Mouse (Mus musculus) erythroid progenitor cell, adult 5-6 weeks (primary cell): ENCODE results near the gene Nav2. TPM values are rescaled to one million over a fixed set of nuclear protein-coding genes. Genes with fewer than 3 reads are reported as not detected.

ENCODE experiments used
- ATAC-seq: replicated peaks from 2 replicates; pipeline ENCODE4 v1.8.0; 2016; ENCODE audit warnings: moderate number of reproducible peaks, mild to moderate bottlenecking, moderate TSS enrichment, inconsistent platforms; ENCODE audit not compliant: poor library complexity, low FRiP score, severe bottlenecking
- total RNA-seq, 2 experiments: library from RNA; stranded (forward) in 1 of 2; stranded (reverse) in 1 of 2; fragments of 150-400 nt in 1 of 2; fragments of 186-747, 209-891 nt in 1 of 2; gene quantifications; 2 replicates each; pipeline versions ENCODE4 v1.2.3 to v1.2.4; 2015 to 2017; ENCODE audit warnings: low replicate concordance in 2 of 2

Gene Nav2
- total RNA-seq, 2 experiments from 2014 or later: 3.1 to 29.8 TPM

DNA sequence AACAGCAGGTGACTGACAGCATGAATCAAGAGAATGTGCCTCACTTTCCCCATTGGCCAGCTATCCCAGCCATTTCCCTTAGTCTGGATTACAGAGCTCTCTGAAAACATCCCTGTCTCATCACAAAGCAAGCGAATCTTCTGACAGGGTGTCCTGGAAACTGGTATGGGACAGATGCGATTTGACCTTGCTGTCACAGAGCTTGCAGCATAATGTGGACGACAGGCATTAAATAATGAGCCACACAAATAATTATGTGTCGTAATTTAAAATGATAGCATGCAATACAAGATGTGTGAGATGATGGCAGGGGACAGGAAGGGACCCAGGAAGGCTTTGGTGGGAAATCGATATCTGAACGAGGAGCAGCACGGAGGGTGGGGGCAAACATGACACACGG lies 131.6 kb downstream of the Nav2 start:
- no peak for ATAC-seq

DNA sequence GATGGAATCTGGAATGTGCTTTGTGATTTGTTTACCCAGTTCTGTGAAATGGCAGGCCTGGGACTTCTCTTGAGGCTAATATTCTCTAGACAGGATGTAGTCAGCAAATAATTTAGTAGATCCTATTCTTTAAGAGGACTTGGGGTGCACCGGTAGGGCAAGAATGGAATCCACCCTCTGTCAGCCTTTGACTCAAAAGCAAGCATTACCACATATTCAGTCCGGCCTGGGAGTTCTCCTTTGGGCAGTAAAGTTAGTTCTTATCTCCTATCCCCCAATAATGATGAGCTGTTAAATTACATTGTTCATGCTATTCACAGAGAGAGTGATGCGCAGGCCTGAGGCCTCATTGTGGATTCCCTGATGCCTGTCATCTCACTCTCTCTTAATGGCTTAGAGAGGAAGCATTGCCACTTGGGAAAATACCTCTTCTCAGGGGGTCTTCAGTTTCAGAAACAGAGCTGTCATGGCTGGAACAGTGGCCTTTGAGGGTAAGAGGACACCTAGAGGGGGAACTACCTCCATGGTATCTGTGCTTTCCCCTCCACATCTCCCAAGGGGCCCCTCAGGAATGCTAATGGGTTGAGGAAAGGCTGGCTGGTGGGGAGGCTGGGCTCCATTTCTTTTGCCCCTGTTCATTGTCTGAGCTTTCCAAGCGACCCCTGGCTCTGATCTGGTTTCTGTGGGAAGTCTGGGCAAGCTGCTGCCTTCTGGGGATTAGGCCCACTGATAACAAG lies 133.0 kb downstream of the Nav2 start:
- no peak for ATAC-seq

GRCm38 (mm10) chr7:49045499-49046346 lies 137.2 kb downstream of the Nav2 start:
- ATAC-seq: no peak

DNA sequence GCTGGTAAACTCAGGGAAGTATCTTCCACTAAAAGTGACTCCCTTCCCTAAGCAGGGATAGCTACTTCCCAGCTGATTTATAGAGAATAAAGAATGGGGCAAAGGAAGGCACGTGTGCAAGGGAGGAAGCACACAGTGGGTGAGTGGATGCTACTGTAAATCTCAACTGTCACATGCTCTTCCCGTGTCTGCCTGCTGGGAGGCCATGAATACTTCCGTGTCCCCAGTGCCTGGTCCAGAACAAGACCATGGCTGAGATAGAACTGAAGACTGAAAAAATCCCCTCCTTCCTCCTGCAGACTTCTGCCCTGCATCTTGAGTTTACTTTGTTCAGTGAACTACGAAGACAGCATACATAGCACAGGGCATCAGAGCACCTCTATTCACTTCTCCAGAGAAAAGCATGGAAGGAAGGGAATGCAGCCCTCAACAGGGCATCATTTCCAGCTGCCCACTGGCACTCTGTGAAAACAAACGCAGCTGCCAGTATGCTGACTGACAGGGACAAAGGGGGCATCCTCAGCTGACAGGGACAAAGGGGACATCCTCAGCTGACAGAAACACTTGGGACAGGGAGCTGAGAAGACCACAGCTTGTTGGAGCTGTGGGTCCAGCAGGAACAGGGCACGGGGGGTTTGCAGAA lies 138.0 kb downstream of the Nav2 start:
- ATAC-seq: no peak

GRCm38 (mm10) chr7:49047336-49047735 lies 138.8 kb downstream of the Nav2 start:
- no peak for ATAC-seq

DNA sequence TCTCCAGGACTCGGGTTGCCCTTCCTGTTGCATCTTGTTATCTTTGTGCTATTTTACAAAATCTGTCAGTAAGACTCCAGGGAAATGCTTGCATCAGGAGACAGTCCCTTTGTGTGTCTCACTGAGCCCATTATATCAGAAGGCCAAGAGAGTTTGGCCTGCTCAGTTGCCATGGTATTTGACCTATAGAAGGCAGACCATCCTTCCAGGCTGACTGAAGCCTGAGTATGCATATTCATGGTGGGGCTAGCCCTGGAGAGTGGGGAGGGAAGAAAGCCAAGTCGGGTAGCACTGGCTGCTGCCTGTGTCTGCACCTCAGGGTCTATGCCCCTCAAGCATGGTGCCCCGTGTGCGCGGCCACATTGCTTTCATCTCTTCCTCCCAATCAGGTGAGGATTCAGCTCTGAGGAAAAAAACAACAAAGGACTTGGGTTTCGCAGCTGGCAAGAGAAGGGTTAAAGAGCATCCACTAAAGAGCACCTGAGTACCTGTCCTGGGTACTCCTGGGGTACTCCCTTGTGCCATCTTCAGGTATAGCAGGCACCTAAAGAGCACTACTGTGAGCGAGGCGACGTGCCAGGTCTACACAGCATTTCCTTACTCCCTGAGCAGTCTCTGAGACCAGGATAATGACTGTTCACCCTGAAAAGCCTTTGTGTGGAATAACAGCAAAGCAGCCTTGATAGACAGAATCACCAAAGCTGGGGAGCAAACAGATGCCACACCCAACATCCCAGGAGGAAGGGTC lies 144.5 kb downstream of the Nav2 start:
- ATAC-seq: no peak

- no peak for ATAC-seq
Measured at GRCm38 (mm10) chr7:49055273-49055672, 146.8 kb downstream of the Nav2 start.

GRCm38 (mm10) chr7:49058304-49059012 lies 149.9 kb downstream of the Nav2 start:
- no peak for ATAC-seq

DNA sequence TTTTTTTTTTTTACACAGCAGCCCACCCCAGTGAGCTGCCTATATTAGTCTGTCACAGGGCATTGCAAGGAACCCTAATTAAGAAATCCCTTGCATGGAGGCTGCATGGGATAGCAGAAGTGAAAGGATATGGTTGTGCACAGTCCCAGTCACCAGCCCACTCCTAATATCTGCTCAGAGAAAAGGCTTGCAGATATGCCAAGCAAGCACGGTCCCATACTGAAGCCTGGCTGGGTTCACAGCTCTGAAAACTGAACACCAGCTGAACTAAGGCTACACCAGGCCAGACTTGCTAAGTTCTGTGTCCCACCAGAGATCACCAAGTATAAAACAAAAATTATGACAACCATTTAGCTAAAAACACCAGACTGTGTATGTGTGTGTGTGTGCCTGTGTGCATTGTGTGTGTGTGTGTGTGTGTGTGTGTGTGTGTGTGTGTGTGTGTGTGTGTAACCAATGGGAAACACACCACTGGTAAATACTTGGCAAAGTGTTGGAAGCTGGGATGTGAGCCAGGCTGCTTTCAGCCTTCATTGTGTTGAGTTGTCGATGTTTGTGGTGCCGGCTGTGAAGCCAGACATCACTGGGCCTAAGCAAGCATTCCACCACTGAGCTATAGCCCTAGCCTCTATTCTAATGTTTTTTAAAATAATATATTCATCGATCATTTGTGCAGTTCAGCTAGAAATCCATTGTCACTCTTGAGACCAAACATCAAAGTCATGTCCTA lies 156.4 kb downstream of the Nav2 start:
- no peak for ATAC-seq

GRCm38 (mm10) chr7:49065621-49066475 lies 157.3 kb downstream of the Nav2 start:
- no peak for ATAC-seq

DNA sequence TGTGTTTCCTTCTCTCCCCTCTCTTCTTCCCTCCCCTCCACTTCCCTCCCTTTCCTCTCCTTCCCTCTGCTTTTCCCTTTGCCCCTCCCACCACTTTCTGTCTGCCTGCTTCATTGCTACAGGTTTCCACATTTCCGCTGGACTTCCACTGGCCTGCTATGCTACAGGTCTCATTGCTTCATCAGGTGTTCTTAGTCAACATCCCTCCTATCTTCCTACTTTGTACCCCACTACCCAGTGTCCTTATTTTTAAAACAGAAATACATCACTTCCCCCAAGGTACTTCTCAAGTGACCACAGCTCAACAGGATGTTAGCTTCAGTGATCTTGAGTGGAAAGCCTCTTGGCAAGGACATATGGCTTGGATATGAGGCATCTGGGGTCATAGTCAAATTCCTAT lies 158.3 kb downstream of the Nav2 start:
- ATAC-seq: no peak

- no peak for ATAC-seq
Measured at GRCm38 (mm10) chr7:49069396-49069961, 161.0 kb downstream of the Nav2 start.

DNA sequence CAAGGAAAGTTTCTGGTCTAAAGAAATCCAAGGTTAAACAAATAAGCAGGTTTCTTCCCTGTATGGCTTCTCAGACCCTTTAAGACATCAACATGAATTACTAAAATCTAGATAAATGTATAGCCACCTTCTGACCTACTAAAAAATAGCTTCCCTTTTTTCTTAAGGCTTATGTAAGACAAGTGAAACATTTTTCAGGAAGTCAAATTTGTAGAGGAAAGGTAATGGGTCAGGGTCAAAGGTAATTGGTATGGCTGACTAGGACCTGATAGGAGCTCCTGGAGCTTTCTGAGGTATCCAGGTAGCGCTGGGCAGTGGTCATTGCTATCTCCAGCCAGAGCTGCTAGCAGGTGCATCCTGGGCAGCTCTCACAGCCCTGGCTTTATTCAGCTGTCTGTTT lies 162.1 kb downstream of the Nav2 start:
- ATAC-seq: no peak

- no peak for ATAC-seq
Measured at GRCm38 (mm10) chr7:49071141-49071567, 162.6 kb downstream of the Nav2 start.

DNA sequence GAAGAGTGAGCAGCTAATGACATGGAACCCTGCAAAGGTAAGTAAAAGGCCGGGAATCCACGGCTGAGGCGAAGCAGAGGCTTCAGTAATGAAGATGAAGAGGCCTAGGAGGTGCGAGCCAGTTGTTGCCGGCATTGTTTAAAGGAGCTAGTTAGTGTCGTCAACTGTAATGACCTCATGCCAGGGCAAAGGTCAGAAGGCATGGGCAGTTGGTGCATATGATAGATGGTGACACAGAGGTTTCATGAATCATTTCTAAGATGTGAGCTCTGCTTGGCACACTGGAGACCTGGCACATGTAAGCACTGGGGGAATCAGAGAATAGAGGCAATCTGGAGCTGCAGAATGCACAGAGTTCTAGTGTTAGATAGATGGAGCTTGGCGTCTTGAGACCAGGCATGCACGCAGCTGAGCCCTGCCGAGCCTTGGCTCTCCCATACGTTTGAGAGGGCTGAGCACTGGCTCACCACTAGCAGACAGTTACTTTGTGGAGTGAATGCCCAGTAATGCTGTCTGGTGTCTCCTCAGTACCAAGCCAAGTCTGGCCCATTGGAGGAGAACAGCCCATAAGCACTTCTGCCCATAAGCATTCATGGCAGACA lies 166.9 kb downstream of the Nav2 start:
- no peak for ATAC-seq

DNA sequence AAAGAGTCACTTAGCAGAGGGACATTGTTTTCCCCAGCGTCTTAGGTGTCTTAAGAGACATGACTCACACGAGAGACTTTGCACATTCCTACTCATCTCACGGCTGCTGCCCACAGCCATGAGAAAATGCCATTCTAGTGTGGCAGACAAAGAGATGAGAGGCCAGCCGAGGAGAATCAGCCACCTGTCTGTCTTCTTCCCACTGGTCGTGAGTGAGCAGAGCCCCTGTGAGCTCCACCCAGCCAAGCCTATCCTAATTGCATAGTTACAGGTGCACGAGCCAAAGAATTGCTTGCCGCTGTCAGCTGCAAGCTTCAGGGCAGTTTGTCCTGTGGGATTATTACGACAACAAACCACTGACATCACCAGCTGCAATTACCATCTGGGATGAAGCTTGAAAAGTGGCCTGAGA lies 167.8 kb downstream of the Nav2 start:
- no peak for ATAC-seq

DNA sequence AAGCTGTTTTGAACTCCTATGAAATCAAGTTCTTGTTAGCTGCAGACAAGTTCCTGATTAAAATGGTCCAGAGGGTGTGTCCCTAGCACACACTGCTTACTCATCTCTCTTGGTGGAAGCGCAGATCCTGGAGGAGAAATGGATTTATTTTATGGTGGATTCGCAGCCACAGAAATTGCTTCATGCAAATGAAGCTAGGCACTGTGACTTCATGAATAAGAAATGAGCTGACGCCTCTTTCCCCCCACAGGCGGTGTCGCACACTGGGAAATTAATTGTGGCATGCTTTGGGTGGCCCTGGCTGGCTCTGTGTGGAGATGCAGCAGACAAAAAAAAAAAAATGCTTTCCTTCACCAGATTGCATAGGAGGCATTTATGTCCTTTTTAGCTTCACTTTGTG lies 170.4 kb downstream of the Nav2 start:
- ATAC-seq: no peak
